Comparison of ENCODE assay signal across 8 mouse cellular contexts in genomic region chr2:93188020-93188760, GRCm38 (mm10). TPM values are rescaled to one million over a fixed set of nuclear protein-coding genes. Genes with fewer than 3 reads are reported as not detected.
DNase-seq lines count a peak whose midpoint lies in the region; ATAC-seq and TF ChIP-seq lines count a peak whose summit lies in the region.

No protein-coding gene starts in this region.

- H3K27ac ChIP-seq in ES-Bruce4 (ENCODE audit: insufficient read depth, low read length): no peak overlapping the region
- peak overlapping the region; percentile 95 for H3K27ac ChIP-seq in forebrain, embryonic 13.5 days
- peak overlapping the region; percentile 75; the same call in 1 of the 2 replicates for H3K27ac ChIP-seq in intestine, postnatal 0 days (ENCODE audit: low read depth, low read length)
- peak overlapping the region; percentile 96 for H3K27ac ChIP-seq in midbrain, embryonic 13.5 days

- H3K4me1 ChIP-seq in erythroblast, embryonic 14.5 days (ENCODE audit: control insufficient read depth): no peaks in the 10 kb centered on the region
- H3K4me1 ChIP-seq in ES-Bruce4 (ENCODE audit: control insufficient read depth, insufficient read depth, low read length): peaks cover 26% of the 10 kb centered on the region
- peaks cover 53% of the 10 kb centered on the region for H3K4me1 ChIP-seq in forebrain, embryonic 13.5 days
- H3K4me1 ChIP-seq in intestine, postnatal 0 days (replicated peaks; ENCODE audit: control insufficient read depth, insufficient read depth, low read length): 0 out of 2 replicates have a peak, but pooled peaks cover 5% of the 10 kb centered on the region
- peaks cover 47% of the 10 kb centered on the region for H3K4me1 ChIP-seq in midbrain, embryonic 13.5 days (replicated peaks)

- H3K9me3 ChIP-seq in erythroblast, embryonic 14.5 days (ENCODE audit: control insufficient read depth, low read length): no peaks in the 10 kb centered on the region
- no peaks in the 10 kb centered on the region for H3K9me3 ChIP-seq in ES-Bruce4 (replicated peaks; ENCODE audit: control insufficient read depth, insufficient read depth, low read length, poor library complexity, severe bottlenecking)
- no peaks in the 10 kb centered on the region for H3K9me3 ChIP-seq in forebrain, embryonic 13.5 days (replicated peaks)
- no peaks in the 10 kb centered on the region for H3K9me3 ChIP-seq in intestine, postnatal 0 days (ENCODE audit: control insufficient read depth)
- H3K9me3 ChIP-seq in midbrain, embryonic 13.5 days: no peaks in the 10 kb centered on the region

- WGBS in forebrain, embryonic 13.5 days: under 1% methylated on average over 53 of the region's 53 CpGs
- WGBS in intestine, postnatal 0 days: under 1% methylated on average over 53 of the region's 53 CpGs
- WGBS in midbrain, embryonic 13.5 days: under 1% methylated on average over 53 of the region's 53 CpGs

- no peak for TF ChIP-seq CTCF in ES-Bruce4 (IDR thresholded peaks at IDR 0.05; ENCODE audit: low read depth, low read length)
- no peak for TF ChIP-seq CTCF in intestine, postnatal 0 days (IDR thresholded peaks at IDR 0.05; ENCODE audit: low read depth)

- DNase-seq in layer of hippocampus, adult 8-10 months (ENCODE audit: low spot score in 2 of 2): no peak
- no peak for DNase-seq in layer of hippocampus, postnatal 25 days (ENCODE audit: extremely low spot score in 1 of 2, low spot score in 1 of 2)

- no peak for ATAC-seq in erythroblast, adult 5-6 weeks (replicated peaks; ENCODE audit: low FRiP score, poor library complexity, severe bottlenecking)
- ATAC-seq in forebrain, embryonic 13.5 days: peak; percentile 34
- ATAC-seq in intestine, postnatal 0 days: no peak
- ATAC-seq in midbrain, embryonic 13.5 days: peak; percentile 6

- H3K4me3 ChIP-seq in erythroblast, embryonic 14.5 days (replicated peaks): peak overlapping the region; percentile 43
- peak overlapping the region; percentile 79 for H3K4me3 ChIP-seq in ES-Bruce4 (ENCODE audit: low read depth, low read length)
- H3K4me3 ChIP-seq in forebrain, embryonic 13.5 days: peak overlapping the region; percentile 90
- H3K4me3 ChIP-seq in intestine, postnatal 0 days (ENCODE audit: low read depth, low read length): peak overlapping the region; percentile 66
- H3K4me3 ChIP-seq in midbrain, embryonic 13.5 days (replicated peaks): peak overlapping the region; percentile 95

- H3K27me3 ChIP-seq in erythroblast, embryonic 14.5 days (ENCODE audit: control insufficient read depth): peaks cover 50% of the 10 kb centered on the region
- no peaks in the 10 kb centered on the region for H3K27me3 ChIP-seq in ES-Bruce4 (ENCODE audit: control insufficient read depth, insufficient read depth, low read length, poor library complexity, severe bottlenecking)
- H3K27me3 ChIP-seq in forebrain, embryonic 13.5 days: peaks cover 3% of the 10 kb centered on the region; the same call in 1 of the 2 replicates
- no peaks in the 10 kb centered on the region for H3K27me3 ChIP-seq in intestine, postnatal 0 days (replicated peaks; ENCODE audit: control insufficient read depth, insufficient read depth, low read length)
- peaks cover 11% of the 10 kb centered on the region; the same call in 1 of the 2 replicates for H3K27me3 ChIP-seq in midbrain, embryonic 13.5 days

- TF ChIP-seq POLR2A in ES-Bruce4 (IDR thresholded peaks at IDR 0.05; ENCODE audit: insufficient read depth, low read length): no peak

- no peak for TF ChIP-seq EP300 in ES-Bruce4 (IDR thresholded peaks at IDR 0.05; ENCODE audit: insufficient read depth, low read depth, low read length)

- H3K4me2 ChIP-seq in forebrain, embryonic 13.5 days: peak overlapping the region; percentile 80
- H3K4me2 ChIP-seq in intestine, postnatal 0 days (replicated peaks; ENCODE audit: low read depth): peak overlapping the region; percentile 99
- peak overlapping the region; percentile 84 for H3K4me2 ChIP-seq in midbrain, embryonic 13.5 days (replicated peaks)

- peak overlapping the region; percentile 76 for H3K9ac ChIP-seq in ES-Bruce4 (ENCODE audit: low read depth, poor library complexity, severe bottlenecking)
- H3K9ac ChIP-seq in forebrain, embryonic 13.5 days: peak overlapping the region; percentile 98
- H3K9ac ChIP-seq in intestine, postnatal 0 days (ENCODE audit: low read depth, low read length): peak overlapping the region; percentile 59
- peak overlapping the region; percentile 99 for H3K9ac ChIP-seq in midbrain, embryonic 13.5 days (replicated peaks)

- no peaks in the 10 kb centered on the region for H3K36me3 ChIP-seq in erythroblast, embryonic 14.5 days (ENCODE audit: control insufficient read depth)
- H3K36me3 ChIP-seq in ES-Bruce4 (ENCODE audit: control insufficient read depth, insufficient read depth, low read length, poor library complexity, severe bottlenecking): no peaks in the 10 kb centered on the region
- no peaks in the 10 kb centered on the region; the same call in 1 of the 2 replicates for H3K36me3 ChIP-seq in forebrain, embryonic 13.5 days (ENCODE audit: poor library complexity, severe bottlenecking)
- H3K36me3 ChIP-seq in intestine, postnatal 0 days (ENCODE audit: control insufficient read depth, insufficient read depth): no peaks in the 10 kb centered on the region
- no peaks in the 10 kb centered on the region for H3K36me3 ChIP-seq in midbrain, embryonic 13.5 days

RNA-seq across cellular contexts. Expression of gene Trp53i11, which starts 0.8 kb away (rescaled TPM):
- 0.04 and 0.05 TPM in 2 replicates for polyA plus RNA-seq in erythroblast, embryonic 14.5 days (2012)
- 0.96 TPM in 1 of 2 replicates, not detected in the other for total RNA-seq in erythroblast, adult 5-6 weeks (2015; ENCODE audit: low replicate concordance)
- 0.34 TPM in 1 of 2 replicates, not detected in the other for total RNA-seq in erythroblast, adult 5-6 weeks (2017; ENCODE audit: low replicate concordance)
- polyA plus RNA-seq in ES-Bruce4 (2011; ENCODE audit: insufficient read depth, insufficient read length, low read depth, missing spikeins): 31.2 and 33.2 TPM in 2 replicates
- polyA plus RNA-seq in forebrain, embryonic 13.5 days (2015; fragmentation: Nextera tagmentation; extraction: Ambion mirVana): 84.5 and 87.5 TPM in 2 replicates
- 16.4 and 21.8 TPM in 2 replicates for polyA plus RNA-seq in intestine, postnatal 0 days (2015; fragmentation: Nextera tagmentation; extraction: Ambion mirVana)
- 136 and 138 TPM in 2 replicates for polyA plus RNA-seq in midbrain, embryonic 13.5 days (2015; fragmentation: Nextera tagmentation; extraction: Ambion mirVana)
- total RNA-seq in layer of hippocampus, adult 8-10 months (2022): 10 to 100 TPM; 65.0 to 87.9 (median 80.4) TPM
- 10 to 100 TPM; 73.9 to 75.7 TPM for total RNA-seq in layer of hippocampus, postnatal 25 days (2021)

Comparison
In these comparisons a context has a peak if more than half of its experiments do, and no peak if none do; other contexts are left out.
1. H3K4me3 ChIP-seq: peak in every context shown above with its lines; median percentile 95 in midbrain, embryonic 13.5 days; 90 in forebrain, embryonic 13.5 days; 79 in ES-Bruce4; 66 in intestine, postnatal 0 days; 43 in erythroblast, embryonic 14.5 days.
2. ATAC-seq: peak in forebrain, embryonic 13.5 days (single experiment) and midbrain, embryonic 13.5 days (single experiment); none in erythroblast, adult 5-6 weeks (single experiment) and intestine, postnatal 0 days (single experiment).
3. RNA of gene Trp53i11, which starts 0.8 kb away (polyA plus RNA-seq): 136 to 138 TPM in midbrain, embryonic 13.5 days, 84.5 to 87.5 TPM in forebrain, embryonic 13.5 days, 31.2 to 33.2 TPM in ES-Bruce4 and 16.4 to 21.8 TPM in intestine, postnatal 0 days; 0.04 to 0.05 TPM in erythroblast, embryonic 14.5 days; every median in the first group is over 10 times any median in the second.
4. Peak in every context shown above with its lines, with median percentiles within 50 percentile points of each other: H3K9ac ChIP-seq and H3K4me2 ChIP-seq.